Mouse (Mus musculus): ENCODE results near the gene Tmem129.

- TF ChIP-seq POLR2A (IDR thresholded peaks at IDR 0.05; ENCODE audit: borderline replicate concordance, extremely low read depth, insufficient read depth, insufficient read length, poor library complexity, severe bottlenecking) (peak; percentile 100), CTCF (IDR thresholded peaks at IDR 0.05; ENCODE audit: borderline replicate concordance, extremely low read depth, insufficient read depth, insufficient read length) (peak; percentile 22; the same call in 1 of the 2 replicates)
These were observed 28.8 kb downstream of the Tmem129 start, which contains the start of the genes Fam53a and Gm9903 for GRCm38 (mm10) chr5:33629301-33629987.
